Comparison of ENCODE assay signal across 19 mouse cellular contexts in the genomic region with DNA sequence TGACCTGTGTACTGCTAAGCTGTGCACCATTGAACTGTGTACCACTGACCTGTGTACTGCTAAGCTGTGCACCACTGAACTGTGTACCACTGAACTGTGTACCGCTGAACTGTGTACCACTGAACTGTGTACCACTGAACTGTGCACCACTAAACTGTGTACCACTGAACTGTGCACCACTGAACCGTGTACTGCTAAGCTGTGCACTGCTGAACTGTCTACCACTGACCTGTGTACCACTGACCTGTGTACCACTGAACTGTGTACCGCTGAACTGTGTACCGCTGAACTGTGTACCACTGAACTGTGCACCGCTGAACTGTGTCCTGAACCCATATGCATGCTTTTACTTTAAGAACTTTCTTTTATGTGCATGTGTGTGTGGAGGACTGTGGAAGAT. TPM values are rescaled to one million over a fixed set of nuclear protein-coding genes. Genes with fewer than 3 reads are reported as not detected.
A peak's percentile ranks its signal among the peaks of the same experiment; 100 is the strongest.
DNase-seq lines count a peak whose midpoint lies in the region; ATAC-seq and TF ChIP-seq lines count a peak whose summit lies in the region.
"Had no signal": no experiment of that assay in that cellular context is flagged by ENCODE, and none has a peak within 500 bp of the region (broad histone marks: within the 10 kb centered on the region; RNA-seq: fewer than 3 reads in every experiment).

No protein-coding gene starts in this region.

- peak overlapping the region; percentile 61 for H3K27ac ChIP-seq in thymus, adult 2 months (ENCODE audit: control insufficient read depth, insufficient read depth, low read length)
- H3K27ac ChIP-seq: embryonic facial prominence, embryonic 10.5 days; forebrain, embryonic 15.5 days; heart, adult 2 months; hindbrain, embryonic 15.5 days had no signal

- H3K4me1 ChIP-seq in thymus, adult 2 months (replicated peaks; ENCODE audit: control insufficient read depth, insufficient read depth, low read length), result no peaks in the 10 kb centered on the region; the same call in 1 of the 2 replicates
- H3K4me1 ChIP-seq: forebrain, embryonic 15.5 days; hindbrain, embryonic 15.5 days had no signal

- WGBS in thymus, adult 2 months, result 93% methylated on average over 5 of the region's 5 CpGs

- no peaks in the 10 kb centered on the region for H3K27me3 ChIP-seq in thymus, adult 2 months (ENCODE audit: control insufficient read depth, insufficient read depth, low read length)
- H3K27me3 ChIP-seq: forebrain, embryonic 15.5 days; hindbrain, embryonic 15.5 days; Patski had no signal

- DNase-seq in heart, adult 11 months, result peak; percentile 70
- DNase-seq in heart, postnatal 10 days, result no peak
- DNase-seq in thymus, adult 2 months, result no peak
- no peak for DNase-seq in thymus, postnatal 36 days
- no peak for DNase-seq in layer of hippocampus, postnatal 36 days
- DNase-seq in urinary bladder, postnatal 14 days (ENCODE audit: low spot score), result no peak
- DNase-seq: adrenal gland, adult 2 months; adrenal gland, postnatal 25 days; B cell, adult 2 months; cerebellum, adult 2 months; cerebellum, postnatal 10 days; heart, adult 2 months; heart, postnatal 36 days had no signal

- TF ChIP-seq CTCF in thymus, adult 2 months (IDR thresholded peaks at IDR 0.05; ENCODE audit: borderline replicate concordance, control insufficient read depth, extremely low read depth, insufficient read depth, low read length, poor library complexity), result no peak

- peak; percentile 41; the same call in 1 of the 2 replicates for ATAC-seq in monocyte, adult 5-6 weeks (replicated peaks; ENCODE audit: insufficient number of reproducible peaks, low FRiP score, low TSS enrichment, poor library complexity, severe bottlenecking)
- ATAC-seq: forebrain, embryonic 15.5 days; Patski had no signal

- intact Hi-C loops in heart, postnatal 10 days (cut with DNase I), result no loop called here

- H3K4me3 ChIP-seq in thymus, adult 2 months (ENCODE audit: control insufficient read depth, insufficient read depth, low read length), result no peak overlapping the region
- H3K4me3 ChIP-seq: embryonic facial prominence, embryonic 10.5 days; erythroblast, embryonic 14.5 days; forebrain, embryonic 15.5 days; heart, adult 2 months; hindbrain, embryonic 15.5 days had no signal

- TF ChIP-seq POLR2A in thymus, adult 2 months (IDR thresholded peaks at IDR 0.05; ENCODE audit: control insufficient read depth, extremely low read depth, insufficient read depth, low read length, poor library complexity), result no peak

- H3K36me3 ChIP-seq in thymus, adult 2 months (ENCODE audit: control insufficient read depth, insufficient read depth, low read length), result no peaks in the 10 kb centered on the region
- H3K36me3 ChIP-seq: forebrain, embryonic 15.5 days; hindbrain, embryonic 15.5 days had no signal

RNA-seq across cellular contexts. Expression of gene Aph1c, which starts 39.8 kb away (rescaled TPM):
- total RNA-seq in heart, postnatal 10 days (2021), result 1 to 10 TPM in 1 of 2 experiments, under 1 TPM in 1; 0.93 to 1.1 TPM
- 1.1 and 1.5 TPM in 2 replicates for polyA plus RNA-seq in thymus, adult 2 months (2012; rRNA removed)
- 1.9 to 9.5 TPM (median 3.2 TPM) in 3 replicates for total RNA-seq in monocyte, adult 5-6 weeks (2017)
- total RNA-seq in layer of hippocampus, postnatal 36 days (2021), result 1 to 10 TPM; 8.3 to 9.5 TPM
- polyA plus RNA-seq: erythroblast, embryonic 14.5 days had no signal

RNA-seq across cellular contexts. Expression of gene Rab8b, which starts 45.2 kb away (rescaled TPM):
- 10 to 100 TPM; 15.9 to 19.0 TPM for total RNA-seq in heart, postnatal 10 days (2021)
- 24.7 and 27.6 TPM in 2 replicates for polyA plus RNA-seq in thymus, adult 2 months (2012; rRNA removed)
- 147 to 179 TPM (median 160 TPM) in 3 replicates for total RNA-seq in monocyte, adult 5-6 weeks (2017)
- total RNA-seq in layer of hippocampus, postnatal 36 days (2021), result 10 to 100 TPM; 53.1 to 53.3 TPM
